Mouse (Mus musculus): ENCODE measurements at regions not wholly inside any gene's neighbourhood (a gene's known extent, or its start where the extent isn't known, plus 50 kb on each side); places are given as distances from the start of the nearest gene placed in this dataset.

DNA sequence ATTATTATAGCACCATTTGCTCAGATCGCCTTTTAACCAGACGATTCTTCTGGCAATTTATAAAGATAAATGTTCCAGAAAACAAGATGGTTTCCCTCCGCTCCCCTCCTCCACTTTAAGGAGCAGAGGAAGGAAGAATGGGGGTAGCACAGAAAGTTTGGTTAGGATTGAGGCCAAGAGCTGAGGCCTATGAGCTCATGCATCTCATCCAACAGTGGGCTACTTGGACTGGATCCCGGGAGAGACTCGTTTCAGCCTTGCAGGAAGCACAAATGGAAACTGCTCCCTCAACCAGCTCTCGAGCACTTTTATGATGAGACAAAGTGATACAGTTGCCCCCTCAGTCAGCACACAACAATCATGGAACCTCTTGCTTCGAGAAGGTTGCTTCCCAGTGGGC lies 97.9 kb upstream of the Irx3 start:
- DNase-seq (ENCODE audit: low spot score in 2 of 2) = no peak

DNA sequence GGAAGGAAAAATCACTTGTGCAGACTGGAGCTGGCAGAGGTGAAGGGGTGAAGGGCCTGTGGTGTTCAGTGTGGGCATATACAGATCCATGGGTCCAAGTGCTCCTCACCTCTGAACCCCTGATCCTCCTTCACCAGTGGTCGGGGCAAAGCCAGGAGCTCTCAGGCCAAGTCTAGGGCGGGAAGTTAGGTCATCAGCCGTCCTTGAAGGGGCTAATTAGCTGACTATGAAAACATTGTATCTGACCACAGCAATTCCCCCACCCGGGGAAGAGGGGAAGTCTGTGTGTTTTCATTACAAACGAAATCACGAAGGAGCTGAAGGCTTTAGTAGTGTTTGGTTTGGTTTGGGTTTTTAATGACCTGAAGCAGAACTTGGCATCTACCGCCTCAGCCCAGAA lies 95.5 kb upstream of the Irx3 start:
- DNase-seq (ENCODE audit: low spot score in 2 of 2) = no peak

DNA sequence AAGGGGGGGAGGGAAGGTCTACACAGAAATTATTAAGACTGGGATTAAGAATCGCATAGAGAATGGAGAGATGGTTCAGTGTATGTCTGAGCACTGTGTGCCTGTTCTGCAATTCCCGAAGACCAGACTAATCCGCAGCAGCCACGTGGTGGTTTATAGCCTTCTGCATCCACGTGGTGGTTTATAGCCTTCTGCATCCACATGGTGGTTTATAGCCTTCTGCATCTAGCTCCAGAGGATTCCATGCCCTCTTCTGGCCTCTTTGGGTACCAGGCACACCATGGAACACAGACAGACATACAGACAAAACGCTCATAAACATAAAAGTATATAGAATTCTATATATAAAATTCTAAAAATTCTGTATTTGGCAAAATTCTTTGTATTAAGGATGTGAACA lies 94.1 kb upstream of the Irx3 start:
- no peak for DNase-seq (ENCODE audit: low spot score in 2 of 2)

DNA sequence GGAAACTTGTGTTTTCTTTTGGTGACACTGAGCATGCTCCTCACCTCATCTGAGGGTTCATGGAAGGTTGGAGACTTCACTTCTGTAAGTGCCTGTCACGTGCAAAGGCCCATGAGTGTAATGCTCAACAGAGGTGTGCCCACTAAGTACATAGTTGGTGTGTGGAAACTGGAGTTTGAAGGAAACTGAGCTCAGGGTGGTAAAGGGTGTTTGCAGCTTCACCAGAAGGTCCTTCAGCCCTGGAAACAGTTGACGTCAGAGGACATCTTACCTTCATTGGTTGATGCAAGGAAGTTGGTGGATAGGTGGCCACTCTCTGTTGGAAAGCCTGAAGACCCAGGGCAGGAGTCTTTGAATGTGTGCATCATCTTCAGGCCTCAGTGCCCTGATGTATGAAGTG lies 83.0 kb upstream of the Irx3 start:
- DNase-seq (ENCODE audit: low spot score in 2 of 2) = no peak

DNA sequence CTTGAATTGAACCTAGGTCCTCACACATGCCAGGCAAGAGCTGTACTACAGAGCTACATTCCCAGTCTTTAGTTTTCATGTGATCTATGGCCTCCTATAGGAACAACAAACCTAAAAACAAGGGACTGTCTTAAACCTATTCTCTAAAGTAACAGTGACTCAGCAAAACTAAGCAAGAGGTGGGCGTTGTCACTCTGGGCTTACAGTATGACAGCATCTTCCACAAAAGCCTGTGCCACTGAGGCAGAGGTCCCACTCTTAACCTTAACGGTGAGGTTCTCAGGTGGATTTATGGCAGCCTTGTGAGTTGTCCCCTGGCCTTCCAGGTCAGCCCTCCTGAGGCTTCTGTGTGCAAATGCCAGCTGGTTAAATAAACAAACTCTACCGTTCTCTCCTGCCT lies 82.5 kb upstream of the Irx3 start:
- no peak for DNase-seq (ENCODE audit: low spot score in 2 of 2)

DNA sequence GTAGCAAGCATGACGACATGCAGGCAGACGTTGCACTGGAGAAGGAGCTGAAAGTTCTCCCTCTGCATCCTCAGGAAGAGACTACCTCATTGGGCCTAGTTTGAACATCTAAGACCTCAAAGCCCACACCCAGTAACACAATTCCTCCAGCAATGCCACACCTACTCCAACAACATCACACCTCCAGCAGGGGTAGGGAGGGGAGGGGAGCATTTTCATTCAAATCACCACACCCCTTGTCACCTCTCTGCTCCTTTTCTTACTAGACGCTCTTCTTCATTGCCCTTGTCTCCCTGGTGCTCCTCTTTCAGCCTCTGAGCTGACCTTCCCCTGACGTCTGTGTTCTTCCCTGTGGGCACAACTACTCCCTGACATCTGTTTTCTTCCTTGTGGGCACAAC lies 81.1 kb upstream of the Irx3 start:
- DNase-seq (ENCODE audit: low spot score in 2 of 2) = no peak

DNA sequence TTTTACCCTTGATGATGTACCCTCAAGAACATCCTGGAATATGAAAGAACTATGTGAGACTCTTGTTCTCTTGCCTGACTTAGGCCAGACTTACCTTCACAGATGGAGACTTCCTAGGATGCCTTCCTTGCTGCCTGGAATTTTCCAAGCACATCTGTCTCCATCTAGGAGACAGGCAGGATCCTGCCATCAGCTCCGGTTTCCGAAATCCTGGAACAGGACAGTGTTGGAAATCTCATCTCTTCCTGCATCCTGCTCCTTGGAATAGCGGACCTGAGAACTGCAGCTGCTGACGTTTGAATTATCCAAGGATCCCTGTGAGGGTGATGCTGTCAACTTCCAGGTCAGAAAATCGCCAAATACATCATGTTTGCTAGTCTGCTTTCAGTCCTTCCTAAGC lies 77.0 kb upstream of the Irx3 start:
- no peak for DNase-seq (ENCODE audit: low spot score in 2 of 2)

DNA sequence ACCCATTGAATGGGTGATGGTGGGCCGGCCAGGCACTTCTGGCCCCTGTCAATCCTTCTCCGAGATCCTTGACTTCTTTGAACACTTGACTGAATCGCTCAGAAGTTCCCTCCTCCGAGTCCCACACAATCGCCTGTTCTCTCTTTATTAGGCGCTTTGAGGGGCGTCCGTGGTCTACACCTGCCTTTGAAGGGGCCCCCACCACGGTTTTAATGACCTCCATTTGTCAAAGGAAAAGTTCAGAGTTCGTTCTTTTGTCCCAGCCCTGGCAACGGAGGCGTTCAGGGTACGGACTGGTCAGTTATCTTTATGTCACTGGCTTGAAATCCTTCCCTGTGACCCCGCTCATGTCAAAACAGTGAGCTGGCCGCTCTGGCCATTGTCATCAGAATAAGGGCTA lies 74.3 kb upstream of the Irx3 start:
- no peak for DNase-seq (ENCODE audit: low spot score in 2 of 2)

DNA sequence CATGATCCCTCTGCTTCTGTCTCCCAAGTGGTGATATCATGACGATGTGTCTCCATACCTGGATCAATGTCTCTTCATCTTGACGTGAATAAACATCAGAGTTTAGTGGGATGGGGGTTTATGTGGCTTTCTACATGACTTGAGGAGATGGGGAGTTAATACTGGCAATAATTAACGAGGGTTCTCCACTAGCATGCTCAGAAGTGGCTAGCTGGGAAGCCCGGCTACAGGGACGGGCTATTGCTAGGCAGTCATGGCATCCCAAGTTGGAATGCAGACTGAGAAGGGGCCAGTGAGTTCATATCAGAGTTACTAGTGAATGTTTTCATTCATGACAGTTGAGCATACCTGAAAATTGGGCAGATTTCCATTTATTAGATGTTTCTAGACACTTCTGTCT lies 71.4 kb upstream of the Irx3 start:
- no peak for DNase-seq (ENCODE audit: low spot score in 2 of 2)

DNA sequence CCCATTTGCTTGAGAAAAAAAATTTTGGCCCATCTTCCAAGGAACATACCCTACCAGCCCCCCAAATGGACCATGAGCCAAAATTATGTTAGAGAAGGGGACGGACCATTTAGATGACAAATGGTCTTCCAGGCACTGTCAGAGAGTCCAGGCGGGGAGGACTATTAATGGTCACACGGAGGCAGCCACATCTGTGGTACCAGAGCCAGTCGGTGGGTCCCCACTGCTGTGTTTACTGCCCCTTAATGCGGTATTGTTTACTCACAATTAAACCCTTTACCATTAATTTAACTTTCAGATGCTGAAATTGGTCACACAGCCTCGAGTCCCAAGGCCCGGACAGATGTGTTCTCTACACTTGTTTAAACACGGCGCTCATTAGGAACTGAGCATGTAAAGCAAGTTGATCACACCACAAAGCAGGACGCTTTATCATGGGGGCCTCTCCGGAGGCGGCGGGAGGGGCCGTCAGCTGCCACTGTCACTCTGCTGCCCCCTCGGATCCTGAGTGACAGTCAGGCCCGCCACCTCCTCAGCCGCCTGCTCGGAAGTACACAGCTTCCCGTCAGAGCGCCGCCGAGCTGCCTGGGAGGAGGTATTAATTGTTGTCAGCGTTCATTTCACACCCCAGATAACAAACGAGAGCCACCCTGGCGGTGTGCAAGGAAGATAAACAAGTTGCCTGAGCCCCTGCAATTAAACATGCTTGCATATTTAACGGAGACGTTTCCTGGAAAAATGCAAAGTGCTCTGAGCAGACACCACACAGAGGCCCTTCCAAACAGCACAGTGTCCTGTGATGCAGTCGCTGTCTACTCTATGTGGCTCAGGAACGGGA lies 70.6 kb upstream of the Irx3 start:
- no peak for DNase-seq (ENCODE audit: low spot score in 2 of 2)

DNA sequence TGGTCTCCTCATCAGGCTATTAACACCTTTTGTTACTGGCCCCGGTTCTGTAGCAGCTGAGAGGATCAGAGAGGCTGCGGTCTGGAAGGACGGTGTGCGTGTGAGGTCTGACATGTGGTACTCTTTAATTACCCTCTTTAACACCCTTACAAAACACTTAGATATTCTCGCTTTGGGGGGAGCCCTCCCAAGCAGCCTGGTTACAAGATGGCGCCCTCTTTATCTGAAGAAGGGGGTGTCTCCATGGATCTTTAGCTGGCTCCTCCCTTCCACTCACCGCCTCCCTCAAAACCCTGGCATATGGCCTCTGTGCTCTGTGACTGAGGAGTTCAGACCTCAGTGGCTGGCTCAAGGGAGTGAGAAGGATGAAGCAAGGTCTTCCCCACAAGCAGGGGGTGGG lies 65.2 kb upstream of the Irx3 start:
- no peak for DNase-seq (ENCODE audit: low spot score in 2 of 2)

DNA sequence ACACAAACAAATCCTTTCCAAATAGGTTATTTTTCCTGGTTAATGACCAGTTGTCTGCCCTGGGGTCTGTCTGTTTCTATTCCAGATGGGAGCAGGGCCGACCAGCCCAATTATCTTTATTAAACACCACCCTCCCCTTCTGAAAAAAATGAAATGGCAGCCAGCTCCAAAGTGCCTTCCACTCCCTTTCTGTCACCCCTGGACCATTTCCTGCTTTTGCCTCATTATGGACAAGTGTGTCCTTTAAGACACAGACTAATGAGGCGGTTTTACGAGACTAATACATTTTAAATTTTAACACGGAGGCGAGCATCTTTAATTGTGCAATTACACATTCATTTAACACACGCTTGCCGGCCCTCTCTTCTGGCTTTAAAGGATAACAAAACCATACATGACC lies 64.2 kb upstream of the Irx3 start:
- DNase-seq (ENCODE audit: low spot score in 2 of 2) = no peak

DNA sequence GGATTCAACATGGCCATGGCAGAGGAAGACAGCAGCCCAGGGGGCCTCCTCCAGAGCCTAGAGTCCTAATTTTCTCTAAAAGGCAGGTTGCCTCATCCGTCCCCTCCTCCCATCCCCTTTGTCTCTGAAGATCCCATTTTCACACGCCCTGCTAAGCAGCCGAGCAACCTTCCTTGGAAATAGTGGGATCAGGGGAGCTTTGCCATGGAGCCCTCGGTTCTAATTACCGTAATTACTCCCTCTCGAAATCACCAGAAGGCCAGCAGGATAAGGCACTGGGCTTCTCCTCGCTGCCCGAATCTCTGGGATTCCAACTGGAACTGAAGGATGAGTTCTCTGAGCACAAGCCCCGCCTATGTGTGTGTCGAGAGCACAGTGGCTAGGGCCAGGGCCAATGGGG lies 63.5 kb upstream of the Irx3 start:
- no peak for DNase-seq (ENCODE audit: low spot score in 2 of 2)

DNA sequence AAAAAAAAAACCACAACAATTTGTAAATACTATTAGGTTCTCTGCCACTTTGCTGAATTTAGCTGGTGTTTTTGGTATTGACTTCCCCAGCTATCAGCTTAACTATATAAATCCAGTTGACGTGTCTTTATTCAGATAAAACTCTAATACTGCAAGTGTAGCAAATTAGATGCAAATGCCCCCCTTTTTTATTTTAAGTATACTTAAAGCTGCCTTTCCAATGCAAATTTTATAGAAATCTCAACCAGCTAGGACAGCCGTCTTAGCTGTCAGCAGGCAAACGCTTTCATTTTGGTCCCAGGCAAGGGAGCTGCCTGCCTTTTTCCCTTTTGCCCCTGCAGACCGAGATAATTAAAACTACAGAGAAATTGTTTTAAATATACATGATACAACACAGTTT lies 61.6 kb upstream of the Irx3 start:
- no peak for DNase-seq (ENCODE audit: low spot score in 2 of 2)

DNA sequence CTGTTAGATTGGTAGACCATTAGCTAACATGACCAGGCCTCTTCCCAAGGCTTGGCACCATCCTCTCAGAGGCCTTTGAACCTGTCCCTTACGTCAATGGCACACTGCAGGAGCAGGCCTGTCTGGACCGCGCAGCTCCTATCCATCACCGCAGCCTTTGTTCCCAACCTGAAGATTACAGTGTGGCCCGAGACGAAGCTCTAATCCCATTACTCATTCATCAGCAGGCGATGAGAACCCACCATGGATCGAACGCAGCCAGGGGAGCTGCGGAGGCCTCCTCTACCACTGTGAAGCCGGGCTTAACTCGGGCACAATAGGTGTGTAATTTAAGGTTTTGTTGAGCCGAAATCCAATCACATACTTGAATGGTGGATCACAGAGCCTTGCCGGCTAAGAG lies 54.0 kb upstream of the Irx3 start:
- DNase-seq (ENCODE audit: low spot score in 2 of 2) = no peak

DNA sequence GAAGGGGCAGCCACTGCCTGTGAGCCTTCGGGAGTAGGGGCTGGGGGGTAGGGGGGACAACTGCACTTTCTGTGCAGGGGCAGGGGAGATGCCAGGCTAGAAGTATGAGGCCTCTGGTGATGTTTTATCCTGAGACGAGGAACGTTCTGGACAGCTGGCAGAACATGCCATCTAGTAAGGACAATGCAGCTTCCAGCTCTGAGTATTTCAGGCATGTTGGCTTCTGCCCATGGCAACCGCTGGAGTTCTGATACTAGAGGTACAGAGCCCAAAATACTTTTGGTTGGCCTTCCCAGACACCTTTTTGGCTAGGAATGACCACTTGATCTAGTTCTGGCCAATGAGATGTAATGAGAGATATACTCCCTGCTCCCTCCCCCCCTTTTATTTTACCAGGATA lies 52.5 kb upstream of the Irx3 start:
- no peak for DNase-seq (ENCODE audit: low spot score in 2 of 2)

DNA sequence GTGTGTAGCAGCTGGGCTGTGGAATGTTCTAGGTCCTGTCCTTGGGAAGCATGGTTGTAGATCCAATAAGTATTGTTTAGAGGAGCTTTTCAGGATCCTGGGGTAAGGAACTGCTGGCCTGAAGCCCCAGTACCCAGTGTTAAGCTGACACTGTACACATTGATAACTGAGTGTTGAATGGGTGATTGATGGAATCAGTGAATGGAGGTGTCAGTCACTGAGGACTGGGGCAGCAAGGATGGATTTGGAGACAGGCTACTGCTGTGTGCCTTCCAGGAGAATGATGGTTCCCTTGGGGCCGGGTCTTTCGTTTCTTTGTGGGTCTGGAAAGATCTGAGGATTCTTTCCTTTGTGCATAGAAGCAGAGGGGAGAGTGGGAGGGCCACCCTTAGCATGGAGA lies 51.9 kb upstream of the Irx3 start:
- DNase-seq (ENCODE audit: low spot score in 2 of 2) = no peak

DNA sequence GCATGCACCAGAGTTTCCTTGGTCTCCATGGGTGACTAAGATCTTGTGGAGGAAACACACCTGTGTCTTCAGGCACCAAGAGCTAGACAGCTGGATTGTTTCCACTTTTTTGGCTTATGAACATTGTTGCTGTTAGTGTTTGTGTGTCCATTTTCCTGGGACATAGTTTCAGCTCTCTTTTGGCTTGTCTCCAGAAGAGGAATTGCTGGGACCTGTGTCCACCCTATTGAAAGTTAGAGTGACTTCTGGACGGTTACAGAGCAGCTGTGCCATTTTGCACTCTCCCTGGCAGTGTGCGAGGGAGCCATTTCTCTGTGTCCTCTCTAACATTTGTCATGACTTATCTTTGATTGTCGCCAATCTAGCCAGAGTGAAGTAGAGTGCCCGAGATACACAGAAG lies 51.5 kb upstream of the Irx3 start:
- DNase-seq (ENCODE audit: low spot score in 2 of 2) = no peak
